Mouse (Mus musculus): ENCODE results near the gene Zxdb.
"Not testable (repeated sequence)": the region's sequence is repeated elsewhere in the genome, so short reads cannot be mapped to it uniquely, and the experiment has no call there.

Gene Zxdb

GRCm38 (mm10) chrX:94724192-94724971 lies at the start of gene Zxdb:
Gene Zxdb (plus strand): TSS chrX:94724569.
- DNase-seq (ENCODE audit: low read depth, low spot score) = not testable (repeated sequence)

- DNase-seq (ENCODE audit: low read depth, low spot score) = peak; percentile 56
These were observed 49.4 kb upstream of the Zxdb start for GRCm38 (mm10) chrX:94674977-94675376.

GRCm38 (mm10) chrX:94681581-94681980 lies 42.8 kb upstream of the Zxdb start:
- not testable (repeated sequence) for DNase-seq (ENCODE audit: low read depth, low spot score)

GRCm38 (mm10) chrX:94689593-94689992 lies 34.8 kb upstream of the Zxdb start:
- DNase-seq (ENCODE audit: low read depth, low spot score) = not testable (repeated sequence)

- DNase-seq (ENCODE audit: low read depth, low spot score) = not testable (repeated sequence)
These were observed 17.7 kb upstream of the Zxdb start for GRCm38 (mm10) chrX:94706676-94707075.

GRCm38 (mm10) chrX:94709752-94710151 lies 14.6 kb upstream of the Zxdb start:
- not testable (repeated sequence) for DNase-seq (ENCODE audit: low read depth, low spot score)

- DNase-seq (ENCODE audit: low read depth, low spot score) = not testable (repeated sequence)
These were observed 702 bp downstream of the Zxdb start for GRCm38 (mm10) chrX:94724972-94725569.

GRCm38 (mm10) chrX:94725627-94726083 lies 1.3 kb downstream of the Zxdb start:
- DNase-seq (ENCODE audit: low read depth, low spot score) = not testable (repeated sequence)

GRCm38 (mm10) chrX:94731596-94731995 lies 7.2 kb downstream of the Zxdb start:
- DNase-seq (ENCODE audit: low read depth, low spot score) = no peak

- no peak for DNase-seq (ENCODE audit: low read depth, low spot score)
These were observed 29.4 kb downstream of the Zxdb start for GRCm38 (mm10) chrX:94753733-94754132.

- no peak for DNase-seq (ENCODE audit: low read depth, low spot score)
These were observed 35.6 kb downstream of the Zxdb start for GRCm38 (mm10) chrX:94759959-94760358.

- DNase-seq (ENCODE audit: low read depth, low spot score) = peak; percentile 38
These were observed 49.5 kb downstream of the Zxdb start for GRCm38 (mm10) chrX:94773876-94774275.
